ENCODE assay signal across 8 mouse cellular contexts in genomic region chr8:44937141-44937825, GRCm38 (mm10). TPM values are rescaled to one million over a fixed set of nuclear protein-coding genes. Genes with fewer than 3 reads are reported as not detected.
DNase-seq lines count a peak whose midpoint lies in the region; ATAC-seq lines count a peak whose summit lies in the region.

No protein-coding gene starts in this region.

- peaks cover 5% of the 10 kb centered on the region; the same call in 1 of the 2 replicates for H3K36me3 ChIP-seq in forebrain, embryonic 13.5 days (ENCODE audit: poor library complexity, severe bottlenecking)
- H3K36me3 ChIP-seq in lung, embryonic 16.5 days (ENCODE audit: control insufficient read depth, insufficient read depth, low read length), result no peaks in the 10 kb centered on the region

- peak overlapping the region; percentile 78 for H3K4me3 ChIP-seq in forebrain, embryonic 13.5 days
- H3K4me3 ChIP-seq in lung, embryonic 16.5 days (ENCODE audit: low read length), result peak overlapping the region; percentile 83

- ATAC-seq in forebrain, embryonic 13.5 days, result peak; percentile 4; the same call in 1 of the 2 replicates
- no peak for ATAC-seq in lung, embryonic 16.5 days (ENCODE audit: low read depth)
- ATAC-seq in activated CD4-positive, CD25-positive, alpha-beta regulatory T cell, adult 4 months, result no peak

- WGBS in forebrain, embryonic 13.5 days, result under 1% methylated on average over 34 of the region's 34 CpGs
- 0% methylated on average over 34 of the region's 34 CpGs for WGBS in lung, embryonic 16.5 days

- H3K9me3 ChIP-seq in forebrain, embryonic 13.5 days (replicated peaks), result no peaks in the 10 kb centered on the region
- H3K9me3 ChIP-seq in lung, embryonic 16.5 days (ENCODE audit: control insufficient read depth, low read length), result no peaks in the 10 kb centered on the region

- peak; percentile 80 for DNase-seq in 3134 (ENCODE audit: extremely low read depth, insufficient read length, low spot score)
- peak; percentile 79 to 83 for DNase-seq in adrenal gland, postnatal 36 days
- DNase-seq in heart, postnatal 4 days, result peak; percentile 74
- peak; percentile 48 for DNase-seq in layer of hippocampus, adult 9-11 months
- peak; percentile 25 for DNase-seq in retina, postnatal 7 days (ENCODE audit: low read depth, low spot score)

- H3K9ac ChIP-seq in forebrain, embryonic 13.5 days, result peak overlapping the region; percentile 75
- H3K9ac ChIP-seq in lung, embryonic 16.5 days (ENCODE audit: low read length), result peak overlapping the region; percentile 76

- H3K27me3 ChIP-seq in forebrain, embryonic 13.5 days, result no peaks in the 10 kb centered on the region
- no peaks in the 10 kb centered on the region for H3K27me3 ChIP-seq in lung, embryonic 16.5 days (ENCODE audit: control insufficient read depth, insufficient read depth, low read depth, low read length)

- H3K4me2 ChIP-seq in forebrain, embryonic 13.5 days, result peak overlapping the region; percentile 85
- H3K4me2 ChIP-seq in lung, embryonic 16.5 days (ENCODE audit: low read depth, low read length), result peak overlapping the region; percentile 81

- H3K27ac ChIP-seq in forebrain, embryonic 13.5 days, result peak overlapping the region; percentile 83
- peak overlapping the region; percentile 92 for H3K27ac ChIP-seq in lung, embryonic 16.5 days (ENCODE audit: low read length)

- peaks cover 21% of the 10 kb centered on the region for H3K4me1 ChIP-seq in forebrain, embryonic 13.5 days
- H3K4me1 ChIP-seq in lung, embryonic 16.5 days (replicated peaks; ENCODE audit: control insufficient read depth, insufficient read depth, low read length), result peaks cover 8% of the 10 kb centered on the region

RNA-seq across cellular contexts. Expression of gene Fat1, which starts 2.0 kb away (rescaled TPM):
- total RNA-seq in adrenal gland, postnatal 36 days (2021), result 100 to 1,000 TPM in 1 of 2 experiments, 10 to 100 TPM in 1; 79.2 to 110 TPM
- polyA plus RNA-seq in forebrain, embryonic 13.5 days (2015; fragmentation: Nextera tagmentation; extraction: Ambion mirVana), result 10.0 and 14.2 TPM in 2 replicates
- 10 to 100 TPM; 68.5 to 72.0 TPM for total RNA-seq in heart, postnatal 4 days (2021)
- polyA plus RNA-seq in lung, embryonic 16.5 days (2015; fragmentation: Nextera tagmentation; extraction: Ambion mirVana), result 16.5 and 18.8 TPM in 2 replicates
- polyA plus RNA-seq in activated CD4-positive, CD25-positive, alpha-beta regulatory T cell, adult 4 months (2017; shearing (Covaris generic)), result under 1 TPM in 1 of 2 experiments, not detected in 1; 0.34 TPM

Comparison
In these comparisons a context has a peak if more than half of its experiments do, and no peak if none do; other contexts are left out.
1. DNase-seq: peak in every context shown above with its lines; median percentile 81 in adrenal gland, postnatal 36 days; 80 in 3134; 74 in heart, postnatal 4 days; 48 in layer of hippocampus, adult 9-11 months; 25 in retina, postnatal 7 days.